ENCODE assay signal across 40 mouse cellular contexts in genomic region chr15:82532721-82533120, GRCm38 (mm10). TPM values are rescaled to one million over a fixed set of nuclear protein-coding genes. Genes with fewer than 3 reads are reported as not detected.
"Had no signal": no experiment of that assay in that cellular context is flagged by ENCODE, and none has a peak within 500 bp of the region (broad histone marks: within the 10 kb centered on the region; RNA-seq: fewer than 3 reads in every experiment).

No protein-coding gene starts in this region.

RNA-seq across cellular contexts. Expression of gene Cyp2d12, which starts 22.2 kb away (rescaled TPM):
- total RNA-seq: heart, adult 8-10 months; heart, postnatal 10 days; heart, postnatal 14 days; heart, postnatal 25 days; heart, postnatal 36 days; heart, postnatal 4 days; hematopoietic stem cell, adult 5-6 weeks; hindbrain, postnatal 0 days; layer of hippocampus, adult 18-20 months; layer of hippocampus, adult 2 months; layer of hippocampus, adult 8-10 months; layer of hippocampus, postnatal 10 days; layer of hippocampus, postnatal 14 days; layer of hippocampus, postnatal 25 days; layer of hippocampus, postnatal 36 days; left cerebral cortex, adult 18-20 months; left cerebral cortex, adult 2 months had no signal
- polyA plus RNA-seq: heart, embryonic 10.5 days; heart, embryonic 11.5 days; heart, embryonic 12.5 days; heart, embryonic 13.5 days; heart, embryonic 14.5 days; heart, embryonic 15.5 days; heart, embryonic 16.5 days; heart, postnatal 0 days; hindbrain, embryonic 10.5 days; hindbrain, embryonic 11.5 days; hindbrain, embryonic 12.5 days; hindbrain, embryonic 13.5 days; hindbrain, embryonic 14.5 days; hindbrain, embryonic 15.5 days; hindbrain, embryonic 16.5 days; hindbrain, postnatal 0 days; inflammation-experienced regulatory T-cells, adult 6 months; intestine, embryonic 14.5 days; intestine, embryonic 15.5 days; intestine, embryonic 16.5 days; intestine, postnatal 0 days; kidney, embryonic 14.5 days; kidney, embryonic 15.5 days; kidney, embryonic 16.5 days had no signal
